Mouse (Mus musculus): ENCODE data around the gene Pxdn.

The Pxdn gene

DNA sequence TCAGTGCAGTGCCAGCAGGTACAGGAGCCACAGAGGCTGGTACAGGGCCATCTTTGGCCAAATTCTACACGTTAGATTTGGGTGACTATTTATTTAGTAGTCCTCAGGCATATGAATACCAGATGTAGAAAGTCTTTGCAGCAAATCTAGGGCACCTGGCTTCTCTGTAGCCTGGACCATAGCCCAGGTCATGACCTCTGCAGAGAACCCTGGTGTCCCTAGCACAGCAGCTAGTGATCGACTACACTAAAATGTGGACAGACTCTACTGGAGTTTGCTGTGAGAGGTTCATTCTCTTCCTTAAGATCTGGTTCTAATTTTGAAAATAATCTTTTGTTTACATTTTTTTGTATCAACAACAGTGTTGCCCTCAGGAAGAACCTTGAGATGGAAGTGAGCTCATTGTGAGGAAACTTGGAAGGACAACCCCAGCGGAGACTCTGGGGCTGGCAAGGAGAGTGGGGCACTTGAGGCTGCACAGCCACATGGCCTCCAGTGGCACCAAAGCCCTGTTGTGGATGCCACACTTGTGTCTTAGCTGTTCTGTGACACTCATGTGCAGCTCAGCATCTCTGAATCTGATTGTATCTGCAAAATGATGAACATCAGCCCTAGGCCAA lies 90.4 kb downstream of the Pxdn start:
- peak; percentile 35 for DNase-seq

DNA sequence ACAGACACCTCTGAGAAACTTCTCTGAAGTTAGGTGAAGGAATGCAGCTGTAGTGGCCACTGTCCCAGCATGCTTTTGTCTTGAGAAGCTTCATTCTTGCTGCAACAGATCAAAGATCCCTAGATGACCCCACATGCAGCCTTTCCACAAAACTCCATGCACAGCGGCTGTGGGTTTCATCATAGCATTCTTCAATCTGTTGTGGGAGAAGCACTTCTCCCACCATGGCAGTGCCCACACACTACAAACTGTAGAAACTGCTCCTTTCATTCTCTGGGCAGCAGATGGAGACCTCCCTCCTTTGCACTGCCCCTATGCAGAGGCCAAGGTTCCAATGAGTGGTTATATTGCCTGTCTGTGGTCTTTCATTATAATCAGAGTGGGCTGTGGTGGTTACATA lies 91.7 kb downstream of the Pxdn start:
- no peak for DNase-seq

DNA sequence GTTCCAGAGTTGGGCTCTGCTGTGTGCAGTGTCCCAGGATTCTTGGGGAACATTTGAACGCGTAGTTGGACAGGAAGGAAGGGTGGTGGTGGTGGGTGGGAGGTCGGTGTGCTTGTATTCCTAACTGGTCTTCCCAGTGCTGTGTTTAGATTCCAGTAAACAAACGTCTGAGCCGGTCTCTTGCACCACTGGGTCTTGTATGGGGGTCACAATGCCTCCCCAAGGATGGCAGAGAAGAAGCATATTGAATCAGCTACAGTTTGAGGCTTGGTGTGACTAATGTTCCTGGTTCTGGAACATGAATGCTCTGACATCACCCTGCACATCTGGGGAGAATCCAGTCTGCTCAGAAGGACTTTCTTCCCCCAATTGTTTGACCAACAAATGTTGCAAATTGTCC lies 93.2 kb downstream of the Pxdn start:
- DNase-seq = no peak

DNA sequence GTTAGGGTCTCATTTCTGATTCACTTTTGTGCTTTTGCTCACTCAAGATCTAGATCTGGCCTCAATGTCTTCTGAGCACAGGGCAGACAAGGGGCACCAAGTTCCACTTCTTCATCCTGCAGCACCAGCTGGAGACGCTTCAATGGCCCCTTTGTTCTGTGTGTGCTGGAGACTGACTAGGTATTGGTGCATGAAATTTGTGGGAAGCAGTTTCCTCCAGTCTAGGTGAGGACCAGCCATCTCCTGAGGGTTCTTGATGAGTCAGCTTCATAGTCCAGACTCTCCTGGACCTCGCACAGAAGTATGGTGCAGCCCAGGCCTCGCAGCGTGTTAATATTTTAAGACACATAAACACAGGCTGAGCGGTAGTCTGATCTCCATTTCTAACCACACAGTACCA lies 97.3 kb downstream of the Pxdn start:
- DNase-seq = no peak

DNA sequence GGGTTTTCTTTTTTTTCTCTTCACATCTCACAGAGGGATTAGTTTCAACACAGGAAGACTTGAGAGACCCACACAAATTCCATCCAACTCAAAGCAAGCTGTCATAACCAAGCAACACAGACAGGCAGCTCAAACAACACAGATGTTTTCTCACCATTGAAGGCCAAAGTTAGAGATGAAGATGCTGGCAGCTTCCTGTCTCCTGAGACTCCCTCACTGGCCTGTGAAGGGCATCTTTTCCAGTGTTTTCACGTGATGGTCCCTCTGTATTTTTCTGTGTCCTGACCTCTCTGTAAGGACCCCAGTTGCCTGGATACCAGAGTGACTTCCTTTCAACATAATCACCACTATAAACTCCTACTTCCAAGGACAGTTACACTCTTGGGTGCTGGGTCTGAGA lies 98.0 kb downstream of the Pxdn start:
- no peak for DNase-seq

DNA sequence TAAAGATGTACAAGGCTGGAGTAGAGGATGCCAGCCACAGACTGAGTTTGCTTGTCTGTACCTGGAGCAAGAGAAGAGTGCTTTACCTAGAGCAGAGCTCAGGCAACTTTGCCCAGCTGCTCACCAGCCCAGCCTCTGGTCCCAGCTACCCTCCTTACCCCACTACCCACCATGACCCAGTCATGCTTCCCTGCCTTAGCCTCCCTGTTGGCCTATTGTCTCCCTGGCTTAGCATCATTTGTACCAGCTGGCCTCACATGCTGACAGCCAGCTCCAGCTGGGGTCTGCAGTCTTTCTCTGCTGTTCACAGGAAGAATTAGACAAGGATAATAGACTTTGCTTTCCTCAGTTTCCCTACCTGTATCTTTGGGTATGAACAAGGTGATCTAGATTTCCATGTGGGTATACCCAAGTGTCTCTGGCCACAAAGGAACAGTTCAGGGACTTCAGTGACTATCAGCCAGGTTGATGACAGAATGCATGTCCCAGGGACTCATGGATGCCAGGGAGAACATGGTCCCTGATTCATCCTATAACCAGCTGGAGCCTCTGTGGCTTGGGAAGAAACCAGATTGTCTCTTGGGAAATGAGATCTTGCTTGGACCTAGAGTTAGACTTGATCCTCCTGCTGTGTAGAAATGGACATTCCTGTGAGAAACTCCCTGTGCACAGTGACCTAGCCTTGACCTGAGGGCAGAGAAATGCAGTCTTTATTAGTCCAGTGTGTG lies 98.6 kb downstream of the Pxdn start:
- DNase-seq = no peak

DNA sequence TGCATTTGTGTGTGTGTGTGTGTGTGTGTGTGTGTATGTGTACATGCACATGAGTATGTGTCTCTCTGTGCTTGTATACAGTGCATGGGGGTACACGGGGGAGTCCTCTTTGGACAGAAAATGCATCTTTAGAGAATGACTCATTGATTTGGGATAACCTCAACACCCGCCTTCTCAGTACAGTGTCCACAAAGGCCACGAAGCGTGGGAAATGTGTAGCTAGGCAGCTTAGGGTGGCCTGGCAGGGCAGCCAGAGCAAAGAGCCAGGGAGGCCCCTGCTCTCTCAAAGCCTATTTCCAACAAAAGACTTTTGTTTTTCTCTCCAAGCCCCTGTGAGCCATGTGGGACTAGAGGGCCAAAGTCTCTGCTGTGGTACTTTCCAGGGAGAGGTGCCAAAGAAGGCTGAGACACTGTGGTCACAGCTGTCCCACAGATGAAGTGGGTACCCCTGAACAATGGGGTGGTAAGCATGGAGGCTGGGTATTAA lies 99.2 kb downstream of the Pxdn start:
- DNase-seq = no peak

DNA sequence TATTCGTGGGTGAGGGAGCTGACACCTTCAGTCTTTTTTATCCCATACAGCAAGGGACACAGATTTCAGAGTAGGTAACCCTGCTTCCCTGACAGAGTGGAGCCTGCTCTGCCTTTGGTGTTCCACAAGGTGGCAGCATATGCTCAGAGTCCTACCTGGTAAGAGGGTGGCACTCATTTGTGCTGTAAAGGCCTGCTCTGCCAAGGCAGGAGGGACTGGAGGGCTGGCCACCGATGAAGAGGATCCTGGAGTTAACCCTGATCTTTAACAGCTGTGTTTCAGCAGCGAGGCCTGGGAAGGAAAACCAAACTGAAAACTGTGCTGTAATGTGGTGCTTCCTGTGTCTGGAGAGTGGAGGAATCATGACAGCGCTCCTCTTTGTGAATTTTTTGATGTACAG lies 102.2 kb downstream of the Pxdn start:
- peak; percentile 64 for DNase-seq

DNA sequence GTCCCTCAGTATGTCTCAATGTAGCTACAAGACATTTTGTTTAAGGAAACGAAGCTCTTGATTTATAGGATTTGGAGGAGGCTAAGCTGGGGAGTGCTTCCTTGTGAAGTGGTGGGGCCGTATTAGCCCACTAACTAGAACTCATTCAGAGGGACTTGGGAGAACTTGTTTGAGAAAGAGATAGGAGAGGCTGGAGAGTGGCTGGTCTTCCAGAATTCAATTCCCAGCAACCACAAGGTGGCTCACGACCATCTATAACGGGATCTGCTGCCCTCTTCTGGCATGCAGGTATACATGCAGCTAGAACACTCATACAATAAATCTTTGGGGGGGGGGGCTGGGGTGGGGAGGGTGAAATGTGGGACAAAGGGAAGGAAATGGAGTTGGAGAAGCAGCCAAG lies 102.7 kb downstream of the Pxdn start:
- DNase-seq = peak; percentile 58

DNA sequence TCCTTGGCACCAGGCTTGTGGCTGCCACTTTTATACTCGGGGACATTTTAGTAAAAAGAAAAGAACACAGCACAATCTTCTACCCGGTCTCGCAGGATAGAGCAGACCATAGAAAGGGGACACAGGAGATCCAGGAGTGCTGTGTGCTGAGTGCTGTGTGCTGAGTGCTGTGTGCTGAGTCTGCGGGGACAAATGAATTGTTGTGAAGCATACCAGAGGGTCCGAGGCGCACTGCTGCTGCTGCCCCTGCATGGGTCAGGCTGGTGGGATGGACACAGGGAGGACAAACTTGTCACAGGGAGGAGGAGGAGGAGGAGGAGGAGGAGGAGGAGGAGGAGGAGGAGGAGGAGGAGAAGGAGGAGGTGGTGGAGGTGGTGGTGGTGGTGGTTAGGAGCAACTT lies 111.4 kb downstream of the Pxdn start:
- DNase-seq = no peak

DNA sequence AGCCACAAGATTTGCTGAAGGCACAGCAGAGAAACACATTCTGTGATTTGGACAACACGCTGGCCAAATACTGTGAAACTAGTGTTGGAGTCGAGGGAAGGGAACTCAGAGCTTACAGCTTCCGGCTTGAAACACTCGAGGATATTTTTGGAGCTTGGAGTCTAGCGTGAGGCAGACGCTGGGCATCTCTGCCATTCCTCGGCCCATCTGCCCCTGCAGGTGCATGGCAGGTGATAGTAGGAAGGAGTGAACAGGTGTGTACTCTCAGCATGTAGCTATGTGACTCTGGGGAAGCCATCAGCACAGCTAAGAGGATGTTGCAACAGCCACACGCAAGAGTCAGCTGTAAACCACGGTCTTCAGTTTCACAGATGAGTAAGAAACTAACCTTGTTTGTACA lies 112.4 kb downstream of the Pxdn start:
- no peak for DNase-seq

DNA sequence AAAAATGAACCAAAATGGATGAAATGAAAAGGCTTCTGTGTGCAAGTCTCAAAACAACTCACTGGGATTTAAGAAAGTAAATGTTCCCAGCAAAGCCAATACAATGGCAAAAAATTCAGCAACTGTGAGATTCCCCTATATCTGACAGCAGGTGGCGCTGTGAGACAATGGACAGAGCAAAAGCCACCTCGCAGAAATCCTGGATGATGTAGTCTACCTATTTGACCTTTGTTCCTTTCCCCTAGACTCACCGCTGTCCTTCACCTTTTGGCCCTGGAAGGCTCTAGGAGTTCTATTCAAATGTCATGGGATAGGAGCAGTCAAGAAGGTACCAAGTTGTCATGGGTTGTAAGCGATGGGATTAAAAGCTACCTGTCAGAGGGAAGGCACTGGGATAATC lies 112.8 kb downstream of the Pxdn start:
- peak; percentile 66 for DNase-seq

DNA sequence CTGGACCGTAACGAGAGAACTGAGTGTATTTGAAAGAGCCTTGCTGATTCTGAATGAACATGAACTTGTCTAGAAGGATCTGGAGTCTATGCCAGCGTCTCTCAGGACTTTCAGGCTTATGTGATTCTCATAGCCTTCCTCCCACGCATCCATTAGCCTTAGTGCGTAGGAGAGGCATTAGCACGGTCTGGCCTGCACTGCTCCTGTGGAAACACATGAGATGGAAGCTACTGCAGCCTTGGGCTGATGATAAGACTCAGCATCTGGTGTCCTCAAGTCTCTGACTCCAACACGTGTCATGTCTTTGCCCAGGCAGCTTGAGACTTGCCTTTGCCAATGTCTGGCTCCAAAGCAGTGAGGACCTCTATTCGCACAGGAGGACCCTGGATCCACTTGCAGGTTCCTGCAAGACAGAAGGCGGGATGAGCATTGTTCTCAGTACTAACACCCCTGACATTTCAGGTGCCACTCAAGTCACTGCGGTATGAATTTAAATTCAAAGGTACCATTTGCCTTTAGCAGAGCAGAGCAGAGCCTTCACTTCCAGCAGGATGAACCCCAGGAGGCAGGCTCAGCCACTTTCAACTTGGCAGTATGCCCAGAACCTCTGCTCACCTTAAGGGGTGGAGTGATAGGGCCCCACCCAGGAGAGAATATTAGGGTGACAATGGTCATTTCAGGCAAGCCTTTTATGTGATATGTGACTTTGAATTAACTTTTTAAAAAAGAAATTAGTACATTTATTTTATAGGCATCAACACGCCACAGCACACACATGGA lies 117.5 kb downstream of the Pxdn start:
- no peak for DNase-seq

DNA sequence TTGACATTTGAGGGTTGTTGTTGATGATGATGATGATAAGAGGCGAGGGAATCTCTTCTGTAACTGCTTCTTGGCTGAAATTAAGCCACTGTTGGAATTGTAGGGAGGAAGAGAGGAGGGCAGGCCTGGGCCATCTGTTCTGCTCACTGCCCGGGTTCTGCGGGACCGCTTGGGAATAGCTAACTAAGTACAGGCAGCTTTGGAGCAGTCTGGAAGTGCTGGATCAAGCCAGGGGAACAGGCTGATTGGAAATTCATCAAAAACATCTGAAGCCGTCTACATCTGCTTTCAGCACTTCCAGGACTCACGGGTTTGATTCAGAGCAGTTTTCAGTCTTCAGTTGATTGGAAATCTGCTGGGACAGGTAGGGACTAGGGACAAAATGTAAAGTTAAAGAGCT lies 120.6 kb downstream of the Pxdn start:
- DNase-seq = no peak

DNA sequence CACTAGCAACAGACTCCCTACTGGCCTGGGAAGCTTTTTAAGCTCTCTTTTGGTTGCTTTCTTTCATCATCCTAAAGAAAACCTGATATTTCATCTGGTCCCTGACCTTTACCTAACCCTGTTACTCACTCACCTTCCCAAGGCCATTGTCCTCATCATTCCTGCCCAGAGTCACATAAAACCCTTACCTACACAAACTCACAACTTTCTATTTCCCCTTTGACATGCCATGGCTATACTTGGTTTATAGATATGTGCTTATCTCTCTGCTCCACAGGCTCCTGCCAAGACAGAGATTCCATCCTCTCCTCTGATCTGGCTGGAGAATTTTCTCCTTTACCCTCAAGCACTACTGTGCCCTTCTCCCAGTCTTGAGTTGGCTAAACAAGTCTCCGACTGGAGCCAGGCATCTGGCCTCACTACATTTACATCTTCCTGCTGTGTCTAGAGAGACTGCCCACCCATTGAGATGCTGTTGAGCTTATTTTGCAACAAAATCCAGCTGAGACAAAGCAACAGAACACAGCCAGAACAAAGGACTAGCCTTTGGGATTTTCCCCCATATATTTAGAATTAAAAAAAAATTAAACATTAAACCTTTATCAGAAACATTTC lies 124.2 kb downstream of the Pxdn start:
- DNase-seq = no peak

DNA sequence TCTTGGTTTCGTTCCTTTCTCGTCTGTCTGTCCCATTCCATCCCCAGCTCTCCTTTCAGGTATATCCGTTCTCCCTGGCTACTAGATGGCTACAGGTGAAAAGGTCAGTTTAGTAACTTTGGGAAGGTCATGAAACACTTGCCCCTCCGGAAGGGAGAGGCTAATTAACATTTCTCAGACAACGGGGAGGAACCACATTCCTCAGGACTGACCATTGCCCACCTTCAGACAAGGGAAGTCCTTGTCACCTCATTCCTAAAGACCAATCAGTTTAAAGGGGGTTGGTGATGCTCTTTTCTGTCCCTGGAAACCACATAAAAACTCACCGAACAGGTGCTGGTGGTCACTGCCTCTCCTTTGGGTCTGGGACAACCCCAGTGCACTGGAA lies 124.7 kb downstream of the Pxdn start:
- no peak for DNase-seq
